Mouse (Mus musculus) layer of hippocampus, adult 11-12 months (tissue): ENCODE measurements at regions not wholly inside any gene's neighbourhood (a gene's known extent, or its start where the extent isn't known, plus 50 kb on each side); places are given as distances from the start of the nearest gene placed in this dataset.

Experiments used
- DNase-seq: peaks from one replicate; pipeline ENCODE4 v3.0.0; 2022; ENCODE audit warnings: low spot score

GRCm38 (mm10) chr9:118416032-118416431 lies 62.0 kb upstream of the Eomes start:
- no peak for DNase-seq

- DNase-seq: no peak
Observed at GRCm38 (mm10) chr9:118416475-118416874, 61.5 kb upstream of the Eomes start.

- no peak for DNase-seq
Observed at GRCm38 (mm10) chr9:118424344-118424743, 53.7 kb upstream of the Eomes start.
